16 mouse cellular contexts compared by ENCODE assay signal in the genomic region with DNA sequence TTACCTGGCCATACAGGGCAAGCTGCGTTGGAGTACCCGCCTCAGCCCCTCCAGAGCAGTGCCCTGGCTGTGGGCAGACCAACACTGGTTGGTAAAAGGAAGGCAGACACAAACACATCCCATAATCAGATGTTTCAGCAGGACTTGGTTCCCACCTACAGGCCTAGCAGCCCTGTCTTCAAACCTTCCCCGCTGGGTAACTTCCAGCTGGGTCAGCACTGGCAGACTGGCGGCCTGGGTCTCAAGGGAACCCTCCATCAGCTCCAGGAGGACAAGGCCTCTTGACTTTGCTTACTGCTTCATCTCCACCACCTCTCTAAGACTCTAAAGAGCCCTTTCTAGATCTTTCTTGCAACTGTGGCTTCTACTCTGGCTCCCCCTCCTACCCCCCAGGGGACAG. TPM values are rescaled to one million over a fixed set of nuclear protein-coding genes. Genes with fewer than 3 reads are reported as not detected.
DNase-seq lines count a peak whose midpoint lies in the region; ATAC-seq and TF ChIP-seq lines count a peak whose summit lies in the region.
"Had no signal": no experiment of that assay in that cellular context is flagged by ENCODE, and none has a peak within 500 bp of the region (broad histone marks: within the 10 kb centered on the region; RNA-seq: fewer than 3 reads in every experiment).

No protein-coding gene starts in this region.

- peaks cover 7% of the 10 kb centered on the region; the same call in 1 of the 2 replicates for H3K36me3 ChIP-seq in forebrain, embryonic 14.5 days (ENCODE audit: control insufficient read depth, insufficient read depth, low read length)
- no peaks in the 10 kb centered on the region for H3K36me3 ChIP-seq in forebrain, embryonic 12.5 days (replicated peaks)
- H3K36me3 ChIP-seq in hindbrain, embryonic 16.5 days (ENCODE audit: control insufficient read depth, insufficient read depth, low read length): no peaks in the 10 kb centered on the region
- H3K36me3 ChIP-seq in hindbrain, postnatal 0 days (ENCODE audit: insufficient read depth, low read length): no peaks in the 10 kb centered on the region
- H3K36me3 ChIP-seq in forebrain, embryonic 15.5 days: no peaks in the 10 kb centered on the region
- no peaks in the 10 kb centered on the region for H3K36me3 ChIP-seq in lung, postnatal 0 days (ENCODE audit: insufficient read depth, low read length)

- no peaks in the 10 kb centered on the region for H3K27me3 ChIP-seq in forebrain, embryonic 14.5 days (replicated peaks; ENCODE audit: control insufficient read depth, insufficient read depth, low read length)
- H3K27me3 ChIP-seq in forebrain, embryonic 12.5 days: peaks cover 80% of the 10 kb centered on the region
- peaks cover 23% of the 10 kb centered on the region for H3K27me3 ChIP-seq in hindbrain, embryonic 16.5 days (replicated peaks; ENCODE audit: control insufficient read depth, insufficient read depth, low read length)
- no peaks in the 10 kb centered on the region for H3K27me3 ChIP-seq in hindbrain, postnatal 0 days (ENCODE audit: insufficient read depth, low read length)
- H3K27me3 ChIP-seq in forebrain, embryonic 15.5 days: no peaks in the 10 kb centered on the region
- no peaks in the 10 kb centered on the region for H3K27me3 ChIP-seq in lung, postnatal 0 days (replicated peaks; ENCODE audit: insufficient read depth, low read length)

- peak overlapping the region; percentile 35; the same call in 1 of the 2 replicates for H3K9ac ChIP-seq in forebrain, embryonic 14.5 days (ENCODE audit: low read length)
- no peak overlapping the region for H3K9ac ChIP-seq in forebrain, embryonic 12.5 days
- 0 out of 2 replicates have a peak overlapping the region, but pooled peaks have one; percentile 20 for H3K9ac ChIP-seq in hindbrain, embryonic 16.5 days (ENCODE audit: low read depth, low read length)
- no peak overlapping the region for H3K9ac ChIP-seq in hindbrain, postnatal 0 days (replicated peaks; ENCODE audit: low read length)
- H3K9ac ChIP-seq in forebrain, embryonic 15.5 days (replicated peaks): no peak overlapping the region
- no peak overlapping the region for H3K9ac ChIP-seq in lung, postnatal 0 days (replicated peaks; ENCODE audit: low read depth)

- H3K27ac ChIP-seq in forebrain, embryonic 14.5 days (ENCODE audit: low read depth, low read length): no peak overlapping the region
- H3K27ac ChIP-seq in forebrain, embryonic 12.5 days: no peak overlapping the region
- no peak overlapping the region; the same call in 1 of the 2 replicates for H3K27ac ChIP-seq in hindbrain, embryonic 16.5 days (ENCODE audit: low read depth, low read length)
- H3K27ac ChIP-seq in hindbrain, postnatal 0 days: no peak overlapping the region
- H3K27ac ChIP-seq in forebrain, embryonic 15.5 days (replicated peaks): peak overlapping the region; percentile 94
- H3K27ac ChIP-seq in lung, postnatal 0 days (ENCODE audit: low read length): no peak overlapping the region

- no peak for TF ChIP-seq EP300 in lung, postnatal 0 days (IDR thresholded peaks at IDR 0.05)

- H3K9me3 ChIP-seq in forebrain, embryonic 14.5 days (replicated peaks; ENCODE audit: control insufficient read depth, low read length): no peaks in the 10 kb centered on the region
- H3K9me3 ChIP-seq in forebrain, embryonic 12.5 days: no peaks in the 10 kb centered on the region
- no peaks in the 10 kb centered on the region for H3K9me3 ChIP-seq in hindbrain, embryonic 16.5 days (ENCODE audit: control insufficient read depth, low read length)
- no peaks in the 10 kb centered on the region for H3K9me3 ChIP-seq in hindbrain, postnatal 0 days (ENCODE audit: low read length)
- no peaks in the 10 kb centered on the region for H3K9me3 ChIP-seq in forebrain, embryonic 15.5 days
- no peaks in the 10 kb centered on the region for H3K9me3 ChIP-seq in lung, postnatal 0 days (ENCODE audit: low read length)

- H3K4me2 ChIP-seq in forebrain, embryonic 14.5 days (ENCODE audit: low read length): no peak overlapping the region
- H3K4me2 ChIP-seq in forebrain, embryonic 12.5 days: no peak overlapping the region
- H3K4me2 ChIP-seq in hindbrain, embryonic 16.5 days (ENCODE audit: low read length): no peak overlapping the region
- H3K4me2 ChIP-seq in hindbrain, postnatal 0 days (ENCODE audit: low read depth, low read length): no peak overlapping the region
- H3K4me2 ChIP-seq in forebrain, embryonic 15.5 days (replicated peaks): no peak overlapping the region
- H3K4me2 ChIP-seq in lung, postnatal 0 days (replicated peaks; ENCODE audit: low read depth, low read length): no peak overlapping the region

- no peak overlapping the region for H3K4me3 ChIP-seq in forebrain, embryonic 14.5 days (ENCODE audit: low read depth, low read length)
- H3K4me3 ChIP-seq in forebrain, embryonic 12.5 days (replicated peaks): no peak overlapping the region
- no peak overlapping the region for H3K4me3 ChIP-seq in hindbrain, embryonic 16.5 days (ENCODE audit: low read length)
- H3K4me3 ChIP-seq in hindbrain, postnatal 0 days (ENCODE audit: low read length): no peak overlapping the region
- H3K4me3 ChIP-seq in forebrain, embryonic 15.5 days: no peak overlapping the region
- no peak overlapping the region for H3K4me3 ChIP-seq in lung, postnatal 0 days (ENCODE audit: low read depth, low read length)

- WGBS in forebrain, embryonic 14.5 days: 84% methylated on average over 4 of the region's 4 CpGs
- 83% methylated on average over 4 of the region's 4 CpGs for WGBS in forebrain, embryonic 12.5 days
- 75% methylated on average over 4 of the region's 4 CpGs for WGBS in hindbrain, embryonic 16.5 days
- 81% methylated on average over 4 of the region's 4 CpGs for WGBS in hindbrain, postnatal 0 days
- 82% methylated on average over 4 of the region's 4 CpGs for WGBS in forebrain, embryonic 15.5 days
- WGBS in lung, postnatal 0 days: 92% methylated on average over 4 of the region's 4 CpGs

- DNase-seq in forebrain, embryonic 14.5 days (ENCODE audit: low spot score): no peak
- DNase-seq in hindbrain, postnatal 0 days (ENCODE audit: low spot score): no peak
- DNase-seq in adipocyte (ENCODE audit: low spot score): peak; percentile 67
- DNase-seq in lung, postnatal 25 days (ENCODE audit: low spot score): no peak
- no peak for DNase-seq in lung, postnatal 0 days (ENCODE audit: low spot score)
- DNase-seq: adrenal gland, adult 2 months; cerebellum, postnatal 10 days; kidney, adult 8-10 months; kidney, postnatal 36 days; layer of hippocampus, postnatal 36 days; lung, postnatal 14 days; right cerebral cortex, adult 18-20 months; thymus, postnatal 25 days had no signal

- TF ChIP-seq CTCF in hindbrain, postnatal 0 days (IDR thresholded peaks at IDR 0.05; ENCODE audit: low read depth): no peak
- no peak for TF ChIP-seq CTCF in lung, postnatal 0 days (IDR thresholded peaks at IDR 0.05)

- peaks cover 69% of the 10 kb centered on the region for H3K4me1 ChIP-seq in forebrain, embryonic 14.5 days (ENCODE audit: control insufficient read depth, insufficient read depth, low read length)
- peaks cover 76% of the 10 kb centered on the region for H3K4me1 ChIP-seq in forebrain, embryonic 12.5 days
- H3K4me1 ChIP-seq in hindbrain, embryonic 16.5 days (ENCODE audit: control insufficient read depth, insufficient read depth, low read depth, low read length): peaks cover 68% of the 10 kb centered on the region
- H3K4me1 ChIP-seq in hindbrain, postnatal 0 days (ENCODE audit: insufficient read depth, low read length): peaks cover 53% of the 10 kb centered on the region
- peaks cover 100% of the 10 kb centered on the region for H3K4me1 ChIP-seq in forebrain, embryonic 15.5 days
- H3K4me1 ChIP-seq in lung, postnatal 0 days (ENCODE audit: insufficient read depth, low read depth, low read length): peaks cover 37% of the 10 kb centered on the region

- no peak for ATAC-seq in forebrain, embryonic 14.5 days
- ATAC-seq in forebrain, embryonic 12.5 days (ENCODE audit: low FRiP score): no peak
- no peak for ATAC-seq in hindbrain, embryonic 16.5 days
- no peak for ATAC-seq in hindbrain, postnatal 0 days
- ATAC-seq in forebrain, embryonic 15.5 days (replicated peaks): no peak
- ATAC-seq in lung, postnatal 0 days: no peak

RNA-seq across cellular contexts. Expression of a gene that starts 13.7 kb away (rescaled TPM):
- 1.5 and 1.7 TPM in 2 replicates for polyA plus RNA-seq in forebrain, embryonic 14.5 days (2014; fragmentation: Nextera tagmentation; extraction: Ambion mirVana)
- 2.2 and 3.5 TPM in 2 replicates for polyA plus RNA-seq in forebrain, embryonic 12.5 days (2016; fragmentation: Nextera tagmentation; extraction: Ambion mirVana)
- 0.82 and 0.89 TPM in 2 replicates for polyA plus RNA-seq in hindbrain, embryonic 16.5 days (2015; fragmentation: Nextera tagmentation; extraction: Ambion mirVana)
- 1.2 TPM in 1 of 2 replicates, not detected in the other for total RNA-seq in hindbrain, postnatal 0 days (2014; rRNA removed)
- 1.1 and 1.7 TPM in 2 replicates for polyA plus RNA-seq in hindbrain, postnatal 0 days (2015; fragmentation: Nextera tagmentation; extraction: Ambion mirVana)
- polyA plus RNA-seq in forebrain, embryonic 15.5 days (2015; fragmentation: Nextera tagmentation; extraction: Ambion mirVana): 2.7 TPM in 2 replicates
- 2.0 and 2.8 TPM in 2 replicates for polyA plus RNA-seq in lung, postnatal 0 days (2015; fragmentation: Nextera tagmentation; extraction: Ambion mirVana)
- total RNA-seq: layer of hippocampus, postnatal 36 days had no signal

RNA-seq across cellular contexts. Expression of a gene that starts 35.3 kb away (rescaled TPM):
- 2.9 and 3.8 TPM in 2 replicates for polyA plus RNA-seq in forebrain, embryonic 14.5 days (2014; fragmentation: Nextera tagmentation; extraction: Ambion mirVana)
- polyA plus RNA-seq in forebrain, embryonic 12.5 days (2016; fragmentation: Nextera tagmentation; extraction: Ambion mirVana): 3.1 and 3.9 TPM in 2 replicates
- 2.6 and 3.2 TPM in 2 replicates for polyA plus RNA-seq in hindbrain, embryonic 16.5 days (2015; fragmentation: Nextera tagmentation; extraction: Ambion mirVana)
- 1.7 and 7.8 TPM in 2 replicates for total RNA-seq in hindbrain, postnatal 0 days (2014; rRNA removed)
- 2.0 and 2.3 TPM in 2 replicates for polyA plus RNA-seq in hindbrain, postnatal 0 days (2015; fragmentation: Nextera tagmentation; extraction: Ambion mirVana)
- polyA plus RNA-seq in forebrain, embryonic 15.5 days (2015; fragmentation: Nextera tagmentation; extraction: Ambion mirVana): 2.1 and 2.5 TPM in 2 replicates
- polyA plus RNA-seq in lung, postnatal 0 days (2015; fragmentation: Nextera tagmentation; extraction: Ambion mirVana): 11.6 and 13.9 TPM in 2 replicates

RNA-seq across cellular contexts. Expression of a gene that starts 48.9 kb away (rescaled TPM):
- 17.0 and 17.6 TPM in 2 replicates for polyA plus RNA-seq in forebrain, embryonic 14.5 days (2014; fragmentation: Nextera tagmentation; extraction: Ambion mirVana)
- 22.8 and 26.6 TPM in 2 replicates for polyA plus RNA-seq in forebrain, embryonic 12.5 days (2016; fragmentation: Nextera tagmentation; extraction: Ambion mirVana)
- 12.4 and 15.5 TPM in 2 replicates for polyA plus RNA-seq in hindbrain, embryonic 16.5 days (2015; fragmentation: Nextera tagmentation; extraction: Ambion mirVana)
- total RNA-seq in hindbrain, postnatal 0 days (2014; rRNA removed): 110 and 129 TPM in 2 replicates
- polyA plus RNA-seq in hindbrain, postnatal 0 days (2015; fragmentation: Nextera tagmentation; extraction: Ambion mirVana): 13.8 and 14.9 TPM in 2 replicates
- 15.5 and 16.4 TPM in 2 replicates for polyA plus RNA-seq in forebrain, embryonic 15.5 days (2015; fragmentation: Nextera tagmentation; extraction: Ambion mirVana)
- 7.1 and 7.4 TPM in 2 replicates for polyA plus RNA-seq in lung, postnatal 0 days (2015; fragmentation: Nextera tagmentation; extraction: Ambion mirVana)

RNA-seq across cellular contexts. Expression of a gene that starts 50.4 kb away (rescaled TPM):
- polyA plus RNA-seq in forebrain, embryonic 14.5 days (2014; fragmentation: Nextera tagmentation; extraction: Ambion mirVana): 47.8 and 52.3 TPM in 2 replicates
- 55.4 and 59.6 TPM in 2 replicates for polyA plus RNA-seq in forebrain, embryonic 12.5 days (2016; fragmentation: Nextera tagmentation; extraction: Ambion mirVana)
- polyA plus RNA-seq in hindbrain, embryonic 16.5 days (2015; fragmentation: Nextera tagmentation; extraction: Ambion mirVana): 66.8 and 71.2 TPM in 2 replicates
- 69.5 and 93.3 TPM in 2 replicates for total RNA-seq in hindbrain, postnatal 0 days (2014; rRNA removed)
- 71.2 and 79.2 TPM in 2 replicates for polyA plus RNA-seq in hindbrain, postnatal 0 days (2015; fragmentation: Nextera tagmentation; extraction: Ambion mirVana)
- polyA plus RNA-seq in forebrain, embryonic 15.5 days (2015; fragmentation: Nextera tagmentation; extraction: Ambion mirVana): 62.4 and 64.0 TPM in 2 replicates
- 38.4 and 43.4 TPM in 2 replicates for polyA plus RNA-seq in lung, postnatal 0 days (2015; fragmentation: Nextera tagmentation; extraction: Ambion mirVana)

Comparison
In these comparisons a context has a peak if more than half of its experiments do, and no peak if none do; other contexts are left out.
1. H3K9ac ChIP-seq: peak in forebrain, embryonic 14.5 days (single experiment) and hindbrain, embryonic 16.5 days (single experiment); none in forebrain, embryonic 12.5 days (single experiment), hindbrain, postnatal 0 days (single experiment), forebrain, embryonic 15.5 days (single experiment) and lung, postnatal 0 days (single experiment).